Mouse (Mus musculus) spleen, embryonic (tissue): ENCODE measurements at regions not wholly inside any gene's neighbourhood (a gene's known extent, or its start where the extent isn't known, plus 50 kb on each side); places are given as distances from the start of the nearest gene placed in this dataset.

Experiments used
- CTCF ChIA-PET: fragments of 350-600 bp; sonication (Branson Sonifier 250); formaldehyde crosslinking; loops from one replicate; lab custom pipeline; 2022; lab: Charles Lee

DNA sequence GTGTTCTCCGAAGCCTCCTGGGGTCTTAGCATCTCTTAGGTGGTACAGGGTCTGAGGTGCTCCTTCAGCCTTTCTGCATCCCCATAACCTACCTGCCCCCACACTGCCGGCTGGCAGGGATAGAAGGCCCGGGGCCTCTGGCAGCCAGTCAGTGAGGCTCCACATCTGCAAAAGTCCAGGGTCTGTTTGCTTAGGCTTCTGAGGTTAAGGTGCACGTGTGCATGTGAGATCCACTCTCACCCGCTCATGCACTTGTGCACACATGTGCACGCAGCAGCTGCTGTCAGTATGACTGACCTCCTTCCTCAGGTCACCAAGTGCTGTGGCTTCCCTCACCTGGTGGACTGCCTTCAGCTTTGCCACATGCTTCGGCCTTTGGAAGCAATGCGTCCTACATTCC, 75.3 kb upstream of the Bod1 start:
- CTCF ChIA-PET, result interaction anchor here (0.6 kb wide), 1 partner anchor 436 kb away, joined by 4 read pairs; no protein-coding TSS in a partner anchor

DNA sequence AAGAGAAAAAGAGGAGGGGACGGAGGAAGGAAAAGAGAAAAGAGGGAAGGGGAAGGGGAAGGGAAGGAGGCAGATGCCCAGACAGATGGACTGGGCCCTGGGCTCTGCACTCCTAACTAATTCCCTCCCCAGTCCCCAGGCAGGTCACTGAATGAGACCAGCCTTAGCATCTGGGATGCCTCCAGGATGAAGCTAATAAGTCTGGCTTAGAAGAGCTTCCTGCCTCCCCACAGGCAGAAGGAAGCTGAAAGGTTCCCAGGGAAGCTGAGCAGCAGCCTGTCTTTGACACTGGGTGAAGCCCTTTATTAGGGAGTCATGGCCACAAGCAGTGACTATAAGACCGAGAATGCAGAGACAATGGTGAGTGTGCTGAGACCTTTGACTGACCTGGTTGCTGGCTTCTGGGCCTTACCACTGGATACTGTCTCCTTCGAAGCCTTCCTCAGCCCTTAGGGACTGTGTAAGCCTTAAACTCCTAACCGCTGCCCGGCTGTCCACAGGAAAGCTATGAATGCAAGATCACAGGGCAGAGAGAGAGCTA, 76.7 kb upstream of the Bod1 start:
- CTCF ChIA-PET, result no interaction called here

DNA sequence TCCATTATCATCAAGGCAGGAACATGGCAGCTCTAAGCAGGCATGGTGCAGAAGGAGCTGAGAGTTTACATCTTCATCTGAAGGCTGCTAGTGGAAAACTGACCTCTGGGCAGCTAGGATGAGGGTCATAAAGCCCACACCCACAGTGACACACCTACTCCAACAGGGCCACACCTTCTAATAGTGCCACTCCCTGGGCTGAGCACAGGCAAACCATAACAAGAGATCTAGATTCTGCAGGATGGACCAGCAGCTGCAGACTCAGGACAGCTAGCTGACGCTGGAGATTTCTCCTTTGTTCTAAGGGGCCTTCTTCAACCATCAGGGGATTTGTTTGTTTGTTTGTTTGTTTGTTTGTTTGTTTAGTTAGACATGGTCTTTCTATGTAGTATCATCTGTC, 79.6 kb upstream of the Bod1 start:
- CTCF ChIA-PET, result no interaction called here

DNA sequence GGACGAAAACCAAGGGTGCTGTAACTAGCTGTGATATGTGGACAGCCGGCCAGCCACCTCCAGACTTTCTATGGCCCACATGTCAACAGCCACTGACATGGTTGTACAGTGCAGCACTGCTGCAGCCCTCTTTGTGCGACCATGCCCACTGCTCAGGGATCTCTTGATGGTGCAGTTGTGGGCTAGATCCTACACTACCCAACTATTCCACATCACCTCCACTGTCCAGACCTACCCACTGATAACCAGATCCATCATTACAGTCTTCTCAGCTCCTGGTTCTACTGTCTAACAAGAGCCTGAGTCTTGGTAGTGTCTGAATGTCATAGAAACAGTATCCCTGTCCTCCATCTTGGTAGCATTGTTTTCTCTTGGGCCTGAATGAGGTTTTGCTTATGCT, 81.5 kb upstream of the Bod1 start:
- CTCF ChIA-PET, result no interaction called here

DNA sequence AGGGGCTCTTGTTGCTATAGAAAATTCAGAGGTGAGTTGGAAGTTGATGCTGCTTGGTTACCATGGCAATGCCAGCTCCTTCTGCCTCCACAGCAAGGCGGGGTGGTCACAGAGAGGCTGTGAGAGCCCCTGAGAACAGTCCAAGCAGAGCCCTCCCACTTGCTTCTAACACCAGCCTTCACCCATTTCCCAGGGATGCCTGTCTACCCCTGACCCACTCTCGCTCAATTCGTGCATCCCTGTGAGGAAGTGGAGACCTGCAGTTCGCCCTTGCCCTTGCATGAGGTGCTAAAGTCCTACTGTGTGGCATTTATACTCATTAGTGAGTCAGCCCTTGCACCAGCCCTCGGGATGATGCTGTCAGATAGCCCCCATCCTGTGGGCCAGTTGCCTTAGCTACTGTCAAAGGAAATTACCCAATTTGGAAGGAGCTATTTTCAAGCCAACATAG, 82.1 kb upstream of the Bod1 start:
- CTCF ChIA-PET, result no interaction called here

DNA sequence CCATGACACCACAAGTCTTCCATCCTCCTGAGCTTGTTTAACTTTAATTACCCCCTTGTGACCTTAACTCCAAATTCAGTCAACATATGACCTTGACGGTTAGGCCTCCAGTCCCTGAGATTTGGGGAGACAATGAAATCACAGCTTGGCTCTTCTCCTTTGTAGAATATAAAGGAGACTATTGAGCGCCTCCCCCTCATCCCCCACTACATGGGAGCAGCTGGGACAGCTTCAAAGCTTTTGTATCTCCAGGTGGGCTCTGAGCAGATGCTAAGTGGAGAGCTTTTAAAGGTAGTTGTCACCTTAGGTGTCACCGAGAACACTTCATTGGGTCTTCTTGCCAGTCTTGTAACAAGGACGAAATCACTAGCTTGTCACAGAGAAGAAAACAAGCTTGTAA, 82.7 kb upstream of the Bod1 start:
- CTCF ChIA-PET, result no interaction called here

DNA sequence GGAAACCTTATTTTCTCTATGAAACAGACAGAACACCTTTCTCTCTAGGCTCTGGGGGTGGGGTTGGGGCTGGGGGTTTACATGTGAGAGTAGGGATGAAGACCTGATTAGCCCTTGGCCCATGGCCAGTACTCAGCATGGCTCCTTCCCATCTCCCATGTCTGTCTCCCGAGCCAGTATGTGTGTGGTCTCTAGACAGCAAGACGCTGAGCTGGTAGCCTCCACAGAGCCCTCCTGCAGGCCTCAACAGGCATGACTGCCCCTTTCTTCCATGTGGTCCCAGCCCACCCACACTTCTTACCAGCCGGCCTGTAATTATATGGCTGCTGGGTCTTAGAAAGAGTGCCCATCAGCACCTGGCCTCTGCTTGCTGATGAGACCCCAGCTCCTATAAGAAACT, 84.2 kb upstream of the Bod1 start:
- CTCF ChIA-PET, result no interaction called here

DNA sequence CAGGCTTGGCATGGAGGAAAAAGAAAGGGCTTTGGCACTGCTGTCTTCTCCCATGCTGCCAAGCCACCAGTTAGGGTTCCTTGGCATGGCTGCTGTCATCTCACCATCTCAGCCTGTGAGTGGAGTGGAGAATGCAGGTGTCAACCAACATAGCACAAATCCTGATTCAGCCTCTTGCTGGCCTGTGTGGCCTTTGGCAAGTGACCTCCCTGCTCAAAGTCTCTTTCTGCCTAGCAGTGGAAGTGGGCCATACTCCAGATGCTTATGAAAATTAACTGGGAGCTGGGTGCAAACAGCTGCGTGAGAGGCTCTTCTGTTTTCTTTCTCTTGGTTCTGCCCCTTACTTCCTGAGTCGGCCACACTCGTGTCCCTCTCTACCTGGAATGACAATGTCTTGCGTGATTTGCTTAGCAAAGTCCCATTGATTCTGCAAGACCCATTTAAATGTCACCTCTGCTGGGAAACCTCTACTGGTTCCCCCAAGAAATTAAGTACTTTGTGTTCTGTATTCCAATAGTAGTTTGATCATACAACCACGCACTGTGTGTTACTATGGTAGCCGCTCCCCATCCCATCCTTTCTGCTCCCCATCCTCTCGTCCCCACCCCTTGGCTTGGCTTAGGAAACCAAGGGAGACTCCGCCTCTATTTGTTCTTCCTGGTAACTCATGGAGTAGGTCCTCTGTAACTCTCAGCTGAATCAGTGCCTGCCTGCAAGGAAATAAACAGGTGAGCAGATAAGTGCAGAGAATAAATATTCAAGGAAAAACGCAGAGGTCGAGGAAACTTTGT, 84.9 kb upstream of the Bod1 start:
- CTCF ChIA-PET, result no interaction called here

DNA sequence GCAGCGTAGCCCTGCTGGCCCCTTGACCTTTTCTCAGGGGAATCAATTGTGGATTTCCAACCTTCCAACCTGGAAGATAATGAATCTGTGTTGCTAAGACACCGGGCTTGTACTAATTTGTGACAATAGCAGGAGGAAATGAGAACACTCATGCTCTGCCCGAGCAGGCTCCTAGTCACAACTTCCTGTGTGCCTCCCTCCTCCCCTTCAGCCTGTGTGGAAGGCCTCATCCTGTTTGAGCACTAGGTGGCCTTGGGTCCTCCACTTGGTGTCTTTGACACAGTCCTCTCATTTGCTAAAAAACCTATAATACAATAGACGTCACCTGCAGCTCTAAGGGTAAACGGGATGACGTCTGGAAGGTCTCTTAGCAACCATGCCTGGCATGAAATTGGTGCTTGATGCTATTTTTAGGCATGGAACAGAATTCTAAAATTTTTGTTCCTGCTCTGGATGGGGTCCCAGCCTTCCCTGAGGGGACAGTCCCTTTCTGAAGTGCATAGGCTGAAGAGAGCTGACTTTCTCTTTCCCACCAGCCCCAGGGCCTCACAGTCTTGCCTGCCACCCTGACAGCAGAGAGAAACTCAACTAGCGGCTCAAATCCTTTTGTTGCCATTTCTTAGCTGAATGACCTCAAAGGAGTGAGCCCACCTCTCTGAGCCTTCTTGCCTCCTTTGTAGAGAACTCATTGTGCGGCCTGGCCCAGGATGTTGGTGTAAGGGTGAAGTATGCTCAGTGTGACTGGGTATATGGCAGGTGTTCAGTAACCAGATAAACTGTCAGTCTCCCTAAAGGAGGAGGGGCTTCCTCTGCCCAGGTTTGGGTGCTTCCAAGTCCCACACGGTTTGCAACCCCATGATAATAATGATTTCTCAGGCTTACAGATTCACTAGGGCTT, 88.4 kb upstream of the Bod1 start:
- CTCF ChIA-PET, result no interaction called here

DNA sequence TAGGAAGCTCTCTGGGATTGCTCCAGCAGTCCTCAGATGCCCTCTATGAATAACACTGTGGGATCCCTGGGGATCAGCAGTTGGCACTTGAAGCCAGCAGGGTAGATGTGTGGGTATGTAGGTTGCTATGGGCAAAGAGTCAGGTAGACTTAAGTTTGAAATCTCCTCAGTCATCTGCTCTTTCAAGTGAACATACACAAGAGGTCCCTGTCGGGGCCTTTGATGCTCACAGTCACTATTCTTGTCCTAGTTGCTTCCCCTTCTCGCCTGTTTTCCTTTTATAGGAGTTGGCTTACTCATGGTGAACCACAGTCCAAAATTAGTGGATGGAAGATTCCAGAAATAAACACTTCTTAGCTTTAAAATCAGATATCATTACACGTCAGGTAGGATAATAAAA, 92.2 kb upstream of the Bod1 start:
- CTCF ChIA-PET, result no interaction called here

DNA sequence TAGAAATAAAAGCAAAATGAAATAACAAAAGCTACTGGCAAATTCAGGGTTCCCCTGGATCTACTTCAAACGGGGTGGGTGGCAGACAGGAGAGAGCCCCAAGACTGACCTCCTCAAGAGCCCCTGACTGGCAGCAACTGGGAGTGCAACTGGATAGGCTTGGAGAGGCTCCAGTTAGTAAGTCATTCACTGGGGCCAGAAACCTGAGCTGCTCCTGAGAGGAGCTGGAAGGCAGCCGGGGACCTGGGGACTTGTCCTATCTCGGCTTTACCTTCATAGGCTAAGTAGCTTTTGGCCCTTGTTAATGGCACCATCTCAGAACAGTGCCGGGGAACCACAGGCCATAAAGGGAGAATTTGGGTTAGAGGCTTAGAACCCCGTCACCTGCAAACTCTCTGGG, 94.6 kb upstream of the Bod1 start:
- CTCF ChIA-PET, result no interaction called here

DNA sequence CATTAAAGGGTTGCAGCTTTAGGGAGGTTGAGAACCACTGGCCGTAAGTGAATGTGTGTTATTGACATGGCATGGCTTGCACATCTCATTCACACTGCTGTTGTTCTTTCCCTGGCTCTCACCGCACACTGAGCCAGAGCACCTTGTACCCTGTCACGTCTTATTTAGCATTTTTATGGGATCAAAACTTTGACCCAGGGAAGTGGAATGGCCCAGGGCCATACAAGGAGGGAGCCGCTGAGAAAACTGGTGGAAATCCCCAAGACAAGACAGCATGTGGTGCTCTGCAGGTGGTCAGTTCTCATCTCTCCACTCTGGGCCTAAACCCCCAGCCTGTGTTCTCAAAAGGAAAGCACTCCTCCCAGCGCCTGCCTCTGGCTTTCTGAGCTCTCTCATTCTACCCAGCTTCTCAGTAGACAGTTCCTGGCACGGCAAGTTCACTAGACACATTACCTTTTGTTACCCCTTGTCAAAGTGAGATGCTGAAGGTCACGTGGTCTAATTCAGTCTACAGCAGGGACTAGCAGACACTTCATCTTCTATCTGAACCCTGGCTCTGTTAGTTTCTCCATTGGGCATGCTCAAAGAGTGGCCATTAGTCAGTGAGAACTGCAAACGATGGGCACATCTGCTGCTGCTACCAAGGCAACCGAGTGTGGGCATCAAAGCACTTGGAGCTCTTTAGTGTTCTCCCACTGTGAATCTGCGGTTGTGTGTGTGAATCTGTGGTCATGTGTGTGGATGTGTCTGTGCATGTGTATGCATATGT, 96.2 kb upstream of the Bod1 start:
- CTCF ChIA-PET, result no interaction called here

DNA sequence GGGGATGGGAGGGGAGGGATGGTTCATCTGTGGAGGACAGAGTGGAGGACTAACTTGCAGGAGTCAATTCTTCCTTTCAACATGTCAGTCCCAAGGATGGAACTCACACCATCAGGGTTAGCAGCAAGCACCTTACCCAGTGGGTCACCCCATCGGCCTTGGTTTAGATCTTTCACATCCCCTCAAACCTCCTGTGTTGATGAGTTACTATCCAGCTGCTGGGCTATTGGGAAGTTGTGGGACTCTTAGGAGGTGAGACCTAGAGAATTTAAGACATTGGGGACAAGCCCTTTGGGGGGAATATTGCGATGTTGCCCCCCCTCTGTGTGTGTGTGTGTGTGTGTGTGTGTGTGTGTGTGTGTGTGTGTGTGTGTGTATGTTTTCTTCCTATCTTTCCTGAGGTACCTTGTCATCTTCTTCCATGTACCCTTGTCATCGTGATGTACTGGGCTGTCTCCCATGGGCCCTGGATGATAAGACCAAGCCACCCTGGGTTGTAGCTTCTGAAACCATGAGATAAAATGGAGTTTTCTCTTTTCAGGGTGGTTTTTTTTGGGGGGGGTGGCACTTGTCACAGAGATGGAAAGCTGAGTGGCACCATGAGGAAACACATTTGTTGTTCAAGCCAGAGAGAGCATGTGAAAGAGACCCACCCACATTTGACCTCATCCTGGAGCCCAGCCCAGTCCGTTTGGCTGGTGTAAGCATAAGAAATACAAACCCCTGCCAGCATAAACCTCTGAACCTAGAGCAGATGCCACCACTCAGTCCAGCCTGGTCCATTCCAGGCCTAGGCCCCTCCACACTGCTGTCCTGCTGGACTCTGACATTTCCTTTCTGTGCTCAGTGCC, 98.3 kb upstream of the Bod1 start:
- CTCF ChIA-PET, result no interaction called here

DNA sequence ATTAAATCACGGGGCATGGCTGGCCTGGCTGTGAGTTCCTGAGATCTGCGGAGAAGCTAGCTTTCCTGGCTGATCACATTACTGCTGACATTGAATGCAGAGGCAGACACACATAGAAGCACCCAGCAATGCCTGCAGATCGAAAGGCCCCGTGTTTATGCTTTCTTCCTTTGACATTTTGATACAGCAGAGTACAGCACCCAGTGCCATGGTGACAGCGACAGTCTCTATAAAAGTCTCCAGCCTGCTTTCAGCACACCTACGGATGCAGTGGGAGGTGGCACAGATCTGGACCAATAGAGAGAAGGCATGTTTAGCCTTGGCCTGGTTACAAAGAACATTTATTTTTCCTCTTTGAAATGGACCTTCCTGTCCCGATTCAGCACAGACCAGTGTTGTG, 99.2 kb upstream of the Bod1 start:
- CTCF ChIA-PET, result no interaction called here

DNA sequence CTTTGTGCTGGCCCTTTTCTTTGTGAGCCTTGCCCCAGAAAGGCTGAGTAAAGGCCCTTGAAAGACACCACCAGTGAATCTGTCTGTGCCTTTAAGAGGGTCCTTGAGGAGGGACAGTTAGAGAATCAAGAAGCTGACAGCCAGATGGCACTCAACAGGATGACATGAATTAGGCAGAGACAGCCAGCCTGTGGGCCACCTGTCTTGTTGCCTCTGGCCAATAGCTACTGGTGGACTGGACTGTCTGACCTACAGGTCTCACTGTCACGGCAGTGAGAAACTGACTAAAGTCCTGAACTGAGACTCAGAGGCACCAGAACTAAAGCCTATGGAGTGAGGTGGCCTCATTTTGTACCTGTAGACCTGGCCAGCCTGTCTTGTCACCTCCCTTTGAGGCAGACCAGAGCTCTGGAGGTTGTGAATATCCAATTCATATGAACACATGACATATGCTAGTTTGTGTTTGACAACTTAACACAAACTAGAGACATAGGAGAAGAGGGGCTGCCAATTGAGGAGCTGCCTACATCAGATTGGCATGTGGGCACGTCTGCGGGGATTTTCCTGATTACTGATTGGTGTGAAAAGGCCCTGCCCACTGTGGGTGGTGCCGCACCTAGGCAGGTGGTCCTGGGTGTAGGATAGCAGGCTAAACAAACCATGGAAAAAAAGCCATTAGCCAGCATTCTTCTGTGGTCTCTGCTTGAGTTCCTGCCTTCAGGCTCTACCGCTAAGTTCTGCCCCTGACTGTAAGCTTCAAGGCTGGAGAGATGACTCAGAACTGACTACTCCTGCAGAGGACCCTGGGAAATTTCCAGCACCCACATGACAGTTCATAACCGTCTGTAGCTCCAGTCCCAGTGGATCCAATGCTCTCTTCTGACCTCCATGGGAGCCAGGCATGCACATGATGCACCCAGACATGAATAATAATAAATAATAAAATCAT, 100.1 kb upstream of the Bod1 start:
- CTCF ChIA-PET, result no interaction called here

DNA sequence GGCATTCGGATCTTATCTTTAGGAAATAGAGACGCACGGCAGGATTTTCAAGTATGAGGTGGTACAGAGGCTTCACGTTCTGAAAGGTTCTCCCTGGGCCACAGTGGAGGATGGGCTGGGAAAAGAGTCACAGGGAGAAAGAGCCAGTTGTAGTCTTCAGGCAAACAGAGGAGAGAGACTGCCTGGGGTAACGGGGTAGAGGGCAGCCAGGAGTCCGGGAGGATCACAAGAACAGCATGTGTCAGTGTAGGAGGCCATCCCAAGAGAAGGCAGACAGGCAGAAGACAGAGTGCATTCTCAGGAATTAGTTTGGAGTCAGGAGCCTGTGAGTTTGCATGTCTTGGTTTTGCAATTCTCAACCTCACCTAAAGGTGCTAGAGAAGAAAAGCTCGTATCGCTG, 94.5 kb upstream of the Cpeb4 start:
- CTCF ChIA-PET, result no interaction called here

DNA sequence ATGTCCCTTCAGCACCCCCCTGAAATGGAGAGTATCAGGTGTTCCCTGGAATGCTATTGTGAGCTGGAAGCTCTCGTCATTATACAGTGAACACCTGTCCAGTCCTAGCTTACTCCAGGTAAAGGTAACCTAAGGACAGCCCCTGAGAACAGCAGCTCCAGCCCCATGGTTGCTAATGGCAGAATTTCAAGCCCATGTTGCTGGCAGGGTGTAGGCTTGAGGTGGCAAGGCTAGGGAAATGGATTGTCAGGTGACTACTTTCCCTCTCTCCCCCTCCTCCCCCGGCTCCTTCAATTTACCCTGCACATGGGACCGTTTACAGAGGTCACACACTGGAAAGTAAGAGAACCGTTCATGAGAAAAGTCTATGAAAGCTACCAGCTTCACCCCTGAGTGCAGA, 93.2 kb upstream of the Cpeb4 start:
- CTCF ChIA-PET, result no interaction called here

DNA sequence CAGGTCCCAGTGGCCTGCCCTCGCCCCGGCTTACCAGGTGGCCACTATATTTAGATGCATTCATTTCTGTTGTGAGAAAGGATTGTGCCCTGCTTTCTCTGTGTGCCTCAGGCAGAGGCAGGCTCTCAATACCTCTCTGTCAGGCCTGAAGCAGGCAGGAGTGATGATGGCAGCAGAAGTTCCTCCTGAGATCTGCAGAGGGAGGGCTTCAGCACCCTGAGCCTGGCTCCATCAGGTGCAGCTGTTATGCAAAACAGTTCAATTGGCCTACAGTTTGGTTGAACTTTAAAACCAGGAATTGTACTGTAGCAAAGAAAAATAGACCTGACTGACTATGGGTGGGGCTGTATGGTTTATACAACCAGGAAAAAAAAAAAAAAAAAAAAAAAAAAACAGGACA, 92.7 kb upstream of the Cpeb4 start:
- CTCF ChIA-PET, result no interaction called here

DNA sequence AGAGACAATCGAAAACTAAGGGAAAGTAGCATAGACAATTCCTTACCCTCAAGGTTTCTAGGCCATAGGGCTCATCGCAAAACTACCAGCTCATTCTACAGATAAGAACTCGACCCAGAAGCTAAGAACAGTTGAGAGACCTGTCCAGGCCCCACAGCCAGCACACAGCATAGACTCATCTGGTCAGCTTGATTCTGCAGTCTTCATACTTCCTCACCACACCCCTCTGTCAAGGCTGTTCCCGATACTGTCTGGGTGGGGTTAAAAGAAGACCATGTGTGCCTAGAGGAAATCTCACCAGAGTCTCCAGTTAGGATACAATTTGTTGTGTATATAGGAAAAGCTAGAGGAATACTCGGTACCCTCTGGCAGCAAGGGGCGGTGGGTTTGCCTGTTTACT, 91.0 kb upstream of the Cpeb4 start:
- CTCF ChIA-PET, result no interaction called here

DNA sequence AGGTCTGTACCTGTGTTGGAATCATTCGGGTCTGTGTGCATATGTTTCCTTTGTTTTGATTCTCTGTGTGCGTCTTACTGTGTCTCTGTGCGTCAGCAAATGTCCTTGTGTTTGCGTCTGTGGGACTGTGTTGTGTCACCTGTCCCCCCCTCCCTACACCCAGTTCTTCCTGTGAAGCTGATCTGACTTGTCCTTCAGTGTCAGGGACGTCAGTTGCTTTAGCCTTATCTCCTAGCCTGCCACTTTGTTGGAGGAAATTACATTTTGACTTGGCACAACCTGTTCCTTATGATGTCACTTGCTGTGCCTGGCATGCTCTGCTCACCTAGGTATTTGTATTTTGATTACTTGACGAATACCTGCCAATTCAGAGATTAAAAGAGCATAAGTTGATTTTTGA, 90.4 kb upstream of the Cpeb4 start:
- CTCF ChIA-PET, result no interaction called here
